Mouse (Mus musculus) liver, adult 2 months (tissue): ENCODE measurements around the gene Rpgrip1l. TPM values are rescaled to one million over a fixed set of nuclear protein-coding genes. Genes with fewer than 3 reads are reported as not detected.

Source experiments
- DNase-seq: peaks from one replicate; pipeline ENCODE4 v3.0.0-alpha.2; 2011; ENCODE audit warnings: low read depth, low spot score; ENCODE audit errors: extremely low read depth
- H3K27ac ChIP-seq: fragments of 200-500 bp; replicated peaks from 2 replicates; pipeline ENCODE4 v1.5.1; 2012; ENCODE audit warnings: low read depth, mild to moderate bottlenecking, control low read depth, inconsistent platforms, low read length; ENCODE audit not compliant: insufficient read depth
- H3K27me3 ChIP-seq: fragments of 200-500 bp; 2 replicates; pipeline ENCODE4 v1.6.1; 2012; ENCODE audit warnings: mild to moderate bottlenecking, moderate library complexity, low read length, inconsistent platforms; ENCODE audit not compliant: control insufficient read depth, insufficient read depth
- H3K36me3 ChIP-seq: fragments of 200-500 bp; 2 replicates; pipeline ENCODE4 v1.6.1; 2012; ENCODE audit warnings: low read length, inconsistent platforms; ENCODE audit not compliant: control insufficient read depth, insufficient read depth
- H3K4me1 ChIP-seq: fragments of 200-500 bp; 2 replicates; pipeline ENCODE4 v1.6.1; 2011; ENCODE audit warnings: low read length; ENCODE audit not compliant: control insufficient read depth, insufficient read depth
- H3K4me3 ChIP-seq: fragments of 200-500 bp; 2 replicates; pipeline ENCODE4 v1.5.1; 2011; ENCODE audit warnings: low read depth, mild to moderate bottlenecking, control low read depth, low read length, moderate library complexity; ENCODE audit not compliant: insufficient read depth
- H3K79me2 ChIP-seq: fragments of 200-500 bp; 2 replicates; pipeline ENCODE4 v1.6.1; 2012; ENCODE audit warnings: inconsistent platforms, mild to moderate bottlenecking, low read length, moderate library complexity; ENCODE audit not compliant: control insufficient read depth, insufficient read depth
- H3K9ac ChIP-seq: fragments of 200-500 bp; 2 replicates; pipeline ENCODE4 v1.6.1; 2012; ENCODE audit warnings: low read depth, mild to moderate bottlenecking, control low read depth, inconsistent platforms, low read length
- CTCF ChIP-seq: fragments of 200-500 bp; IDR thresholded peaks from 2 replicates; pipeline ENCODE4 v1.5.1; 2011; ENCODE audit warnings: low read depth, low read length, control low read depth
- POLR2A ChIP-seq: fragments of 200-500 bp; IDR thresholded peaks from 2 replicates; pipeline ENCODE4 v1.6.1; 2011; ENCODE audit warnings: low read length, control low read depth; ENCODE audit not compliant: insufficient read depth; ENCODE audit errors: extremely low read depth
- WGBS: fragments of 180-500 bp; shearing (Covaris S2); methylation state at CpG from one replicate; pipeline ENCODE4 v1.1.7; 2018; 5-methylcytosine and 5-hydroxymethylcytosine counted together
- polyA plus RNA-seq: library from polyadenylated mRNA; depleted of rRNA; stranded (reverse); fragments of >200 nt; gene quantifications from 2 replicates; pipeline ENCODE4 v1.2.3, GENCODE M21; 2012
- total RNA-seq: library from RNA; depleted of rRNA; stranded (reverse); fragments of >200 nt; gene quantifications from 2 replicates; pipeline ENCODE4 v1.2.3, GENCODE M21; 2014

The Rpgrip1l gene
- total and polyA plus RNA-seq, 2 experiments: 0.22 to 2.5 TPM

GRCm38 (mm10) chr8:91355956-91356699 lies 43.1 kb upstream of the Rpgrip1l start:
- TF ChIP-seq CTCF (no peak), POLR2A (no peak)
- Histone ChIP-seq H3K4me3 (no peak overlapping the region), H3K27me3 (no peaks in the 10 kb centered on the region), H3K4me1 (peaks cover 3% of the 10 kb centered on the region; the same call in 1 of the 2 replicates), H3K9ac (no peak overlapping the region), H3K79me2 (peaks cover 35% of the 10 kb centered on the region; the same call in 1 of the 2 replicates), H3K27ac (no peak overlapping the region), H3K36me3 (no peaks in the 10 kb centered on the region)
- WGBS: 94% methylated on average over 11 of the region's 11 CpGs
- no peak for DNase-seq

GRCm38 (mm10) chr8:91355301-91355905 lies 42.3 kb upstream of the Rpgrip1l start:
- peaks cover 36% of the 10 kb centered on the region; the same call in 1 of the 2 replicates for H3K79me2 ChIP-seq
- no peak overlapping the region for H3K9ac ChIP-seq
- H3K27ac ChIP-seq: no peak overlapping the region
- no peaks in the 10 kb centered on the region for H3K27me3 ChIP-seq
- H3K4me1 ChIP-seq: peaks cover 3% of the 10 kb centered on the region; the same call in 1 of the 2 replicates
- no peak for TF ChIP-seq POLR2A
- no peak for TF ChIP-seq CTCF
- no peak for DNase-seq
- H3K36me3 ChIP-seq: no peaks in the 10 kb centered on the region
- 73% methylated on average over 10 of the region's 10 CpGs for WGBS
- H3K4me3 ChIP-seq: no peak overlapping the region

- WGBS: 89% methylated on average over 4 of the region's 4 CpGs
- no peak overlapping the region for H3K27ac ChIP-seq
- H3K27me3 ChIP-seq: no peaks in the 10 kb centered on the region
- peaks cover 44% of the 10 kb centered on the region; the same call in 1 of the 2 replicates for H3K79me2 ChIP-seq
- no peak for TF ChIP-seq POLR2A
- TF ChIP-seq CTCF: no peak
- no peak overlapping the region for H3K4me3 ChIP-seq
- DNase-seq: no peak
- H3K36me3 ChIP-seq: no peaks in the 10 kb centered on the region
- H3K9ac ChIP-seq: no peak overlapping the region
- peaks cover 3% of the 10 kb centered on the region; the same call in 1 of the 2 replicates for H3K4me1 ChIP-seq
Observed at GRCm38 (mm10) chr8:91353907-91354306, 40.8 kb upstream of the Rpgrip1l start.

- Histone ChIP-seq H3K27me3 (no peaks in the 10 kb centered on the region), H3K27ac (no peak overlapping the region), H3K36me3 (no peaks in the 10 kb centered on the region), H3K4me3 (no peak overlapping the region), H3K9ac (no peak overlapping the region), H3K4me1 (peaks cover 3% of the 10 kb centered on the region; the same call in 1 of the 2 replicates), H3K79me2 (peaks cover 37% of the 10 kb centered on the region; the same call in 1 of the 2 replicates)
- TF ChIP-seq CTCF (no peak), POLR2A (no peak)
- 88% methylated on average over 5 of the region's 5 CpGs for WGBS
- no peak for DNase-seq
Observed at GRCm38 (mm10) chr8:91353062-91353461, 40.0 kb upstream of the Rpgrip1l start.

- 97% methylated on average over 3 of the region's 3 CpGs for WGBS
- H3K4me1 ChIP-seq: peaks cover 2% of the 10 kb centered on the region; the same call in 1 of the 2 replicates
- H3K27ac ChIP-seq: no peak overlapping the region
- peaks cover 37% of the 10 kb centered on the region; the same call in 1 of the 2 replicates for H3K79me2 ChIP-seq
- TF ChIP-seq CTCF (no peak), POLR2A (no peak)
- H3K36me3 ChIP-seq: no peaks in the 10 kb centered on the region
- no peak for DNase-seq
- no peak overlapping the region for H3K4me3 ChIP-seq
- no peak overlapping the region for H3K9ac ChIP-seq
- no peaks in the 10 kb centered on the region for H3K27me3 ChIP-seq
Observed at GRCm38 (mm10) chr8:91352598-91352997, 39.5 kb upstream of the Rpgrip1l start.
